Mouse (Mus musculus): ENCODE data around the gene Kynu. TPM values are rescaled to one million over a fixed set of nuclear protein-coding genes. Genes with fewer than 3 reads are reported as not detected.
A peak's percentile ranks its signal among the peaks of the same experiment; 100 is the strongest.

The Kynu gene
- polyA plus RNA-seq, 1 experiment from 2014 or later, result 4.6 TPM

GRCm38 (mm10) chr2:43622844-43623243 is 67.7 kb downstream of the Kynu start:
- Histone ChIP-seq H3K27ac (ENCODE audit: low read length) (no peak overlapping the region), H3K4me2 (ENCODE audit: low read depth, low read length) (no peak overlapping the region), H3K9me3 (ENCODE audit: control insufficient read depth, low read length) (no peaks in the 10 kb centered on the region), H3K36me3 (ENCODE audit: control insufficient read depth, insufficient read depth, low read length) (no peaks in the 10 kb centered on the region), H3K4me1 (ENCODE audit: control insufficient read depth, insufficient read depth, low read length) (no peaks in the 10 kb centered on the region), H3K27me3 (replicated peaks; ENCODE audit: control insufficient read depth, insufficient read depth, low read length) (no peaks in the 10 kb centered on the region), H3K9ac (ENCODE audit: low read depth, low read length) (no peak overlapping the region), H3K4me3 (ENCODE audit: low read length) (no peak overlapping the region)
- no peak for ATAC-seq
- WGBS, result 0% methylated on average over 1 of the region's 1 CpGs

- no peak overlapping the region for H3K9ac ChIP-seq (ENCODE audit: low read depth, low read length)
- H3K36me3 ChIP-seq (ENCODE audit: control insufficient read depth, insufficient read depth, low read length), result no peaks in the 10 kb centered on the region
- no peaks in the 10 kb centered on the region for H3K9me3 ChIP-seq (ENCODE audit: control insufficient read depth, low read length)
- no peak overlapping the region for H3K4me3 ChIP-seq (ENCODE audit: low read length)
- H3K4me1 ChIP-seq (ENCODE audit: control insufficient read depth, insufficient read depth, low read length), result no peaks in the 10 kb centered on the region
- H3K4me2 ChIP-seq (ENCODE audit: low read depth, low read length), result no peak overlapping the region
- no peak overlapping the region for H3K27ac ChIP-seq (ENCODE audit: low read length)
- no peak for ATAC-seq
- no peaks in the 10 kb centered on the region for H3K27me3 ChIP-seq (replicated peaks; ENCODE audit: control insufficient read depth, insufficient read depth, low read length)
Measured at GRCm38 (mm10) chr2:43631786-43632185, 76.7 kb downstream of the Kynu start.

GRCm38 (mm10) chr2:43636498-43636897 is 81.4 kb downstream of the Kynu start:
- ATAC-seq, result no peak
- Histone ChIP-seq H3K36me3 (ENCODE audit: control insufficient read depth, insufficient read depth, low read length) (no peaks in the 10 kb centered on the region), H3K9ac (ENCODE audit: low read depth, low read length) (no peak overlapping the region), H3K27me3 (replicated peaks; ENCODE audit: control insufficient read depth, insufficient read depth, low read length) (no peaks in the 10 kb centered on the region), H3K9me3 (ENCODE audit: control insufficient read depth, low read length) (no peaks in the 10 kb centered on the region), H3K4me1 (ENCODE audit: control insufficient read depth, insufficient read depth, low read length) (no peaks in the 10 kb centered on the region), H3K4me2 (ENCODE audit: low read depth, low read length) (no peak overlapping the region), H3K4me3 (ENCODE audit: low read length) (no peak overlapping the region), H3K27ac (ENCODE audit: low read length) (no peak overlapping the region)

GRCm38 (mm10) chr2:43646962-43647361 is 91.8 kb downstream of the Kynu start:
- 83% methylated on average over 2 of the region's 2 CpGs for whole genome bisulfite sequencing
- Histone ChIP-seq H3K4me3 (ENCODE audit: low read length) (no peak overlapping the region), H3K27ac (ENCODE audit: low read length) (no peak overlapping the region), H3K9ac (ENCODE audit: low read depth, low read length) (no peak overlapping the region), H3K4me1 (ENCODE audit: control insufficient read depth, insufficient read depth, low read length) (no peaks in the 10 kb centered on the region), H3K9me3 (ENCODE audit: control insufficient read depth, low read length) (no peaks in the 10 kb centered on the region), H3K4me2 (ENCODE audit: low read depth, low read length) (no peak overlapping the region), H3K27me3 (replicated peaks; ENCODE audit: control insufficient read depth, insufficient read depth, low read length) (no peaks in the 10 kb centered on the region), H3K36me3 (ENCODE audit: control insufficient read depth, insufficient read depth, low read length) (no peaks in the 10 kb centered on the region)
- ATAC-seq, result no peak

- no peaks in the 10 kb centered on the region for H3K36me3 ChIP-seq (ENCODE audit: control insufficient read depth, insufficient read depth, low read length)
- ATAC-seq, result no peak
- no peak overlapping the region for H3K27ac ChIP-seq (ENCODE audit: low read length)
- no peak overlapping the region for H3K9ac ChIP-seq (ENCODE audit: low read depth, low read length)
- H3K9me3 ChIP-seq (ENCODE audit: control insufficient read depth, low read length), result no peaks in the 10 kb centered on the region
- H3K27me3 ChIP-seq (replicated peaks; ENCODE audit: control insufficient read depth, insufficient read depth, low read length), result no peaks in the 10 kb centered on the region
- H3K4me1 ChIP-seq (ENCODE audit: control insufficient read depth, insufficient read depth, low read length), result no peaks in the 10 kb centered on the region
- no peak overlapping the region for H3K4me2 ChIP-seq (ENCODE audit: low read depth, low read length)
- H3K4me3 ChIP-seq (ENCODE audit: low read length), result no peak overlapping the region
Measured at GRCm38 (mm10) chr2:43669588-43669987, 114.5 kb downstream of the Kynu start.

- Histone ChIP-seq H3K27me3 (replicated peaks; ENCODE audit: control insufficient read depth, insufficient read depth, low read length) (no peaks in the 10 kb centered on the region), H3K4me3 (ENCODE audit: low read length) (no peak overlapping the region), H3K4me2 (ENCODE audit: low read depth, low read length) (no peak overlapping the region), H3K36me3 (ENCODE audit: control insufficient read depth, insufficient read depth, low read length) (no peaks in the 10 kb centered on the region), H3K9ac (ENCODE audit: low read depth, low read length) (no peak overlapping the region), H3K9me3 (ENCODE audit: control insufficient read depth, low read length) (no peaks in the 10 kb centered on the region), H3K27ac (ENCODE audit: low read length) (no peak overlapping the region), H3K4me1 (ENCODE audit: control insufficient read depth, insufficient read depth, low read length) (no peaks in the 10 kb centered on the region)
- ATAC-seq, result peak; percentile 71; the same call in 1 of the 2 replicates
- WGBS, result 2% methylated on average over 6 of the region's 6 CpGs
Measured at GRCm38 (mm10) chr2:43673619-43674018, 118.5 kb downstream of the Kynu start.

GRCm38 (mm10) chr2:43674098-43674497 is 119.0 kb downstream of the Kynu start:
- no peaks in the 10 kb centered on the region for H3K4me1 ChIP-seq (ENCODE audit: control insufficient read depth, insufficient read depth, low read length)
- no peak overlapping the region for H3K4me2 ChIP-seq (ENCODE audit: low read depth, low read length)
- no peak for ATAC-seq
- H3K27ac ChIP-seq (ENCODE audit: low read length), result no peak overlapping the region
- no peaks in the 10 kb centered on the region for H3K9me3 ChIP-seq (ENCODE audit: control insufficient read depth, low read length)
- H3K36me3 ChIP-seq (ENCODE audit: control insufficient read depth, insufficient read depth, low read length), result no peaks in the 10 kb centered on the region
- no peak overlapping the region for H3K9ac ChIP-seq (ENCODE audit: low read depth, low read length)
- H3K4me3 ChIP-seq (ENCODE audit: low read length), result no peak overlapping the region
- no peaks in the 10 kb centered on the region for H3K27me3 ChIP-seq (replicated peaks; ENCODE audit: control insufficient read depth, insufficient read depth, low read length)
- 59% methylated on average over 3 of the region's 3 CpGs for WGBS

GRCm38 (mm10) chr2:43675277-43675676 is 120.1 kb downstream of the Kynu start:
- no peaks in the 10 kb centered on the region for H3K9me3 ChIP-seq (ENCODE audit: control insufficient read depth, low read length)
- no peaks in the 10 kb centered on the region for H3K36me3 ChIP-seq (ENCODE audit: control insufficient read depth, insufficient read depth, low read length)

GRCm38 (mm10) chr2:43690402-43690801 is 135.3 kb downstream of the Kynu start:
- no peaks in the 10 kb centered on the region for H3K27me3 ChIP-seq (replicated peaks; ENCODE audit: control insufficient read depth, insufficient read depth, low read length)
- no peaks in the 10 kb centered on the region for H3K36me3 ChIP-seq (ENCODE audit: control insufficient read depth, insufficient read depth, low read length)
- no peak overlapping the region for H3K4me3 ChIP-seq (ENCODE audit: low read length)
- no peaks in the 10 kb centered on the region for H3K9me3 ChIP-seq (ENCODE audit: control insufficient read depth, low read length)
- WGBS, result 84% methylated on average over 2 of the region's 2 CpGs
- H3K4me1 ChIP-seq (ENCODE audit: control insufficient read depth, insufficient read depth, low read length), result no peaks in the 10 kb centered on the region
- no peak overlapping the region for H3K9ac ChIP-seq (ENCODE audit: low read depth, low read length)
- ATAC-seq, result no peak
- no peak overlapping the region for H3K27ac ChIP-seq (ENCODE audit: low read length)
- H3K4me2 ChIP-seq (ENCODE audit: low read depth, low read length), result no peak overlapping the region

More at GRCm38 (mm10) chr2:43675277-43675676, 120.1 kb downstream of the Kynu start:
- Histone ChIP-seq H3K4me2 (ENCODE audit: low read depth, low read length) (no peak overlapping the region), H3K4me1 (ENCODE audit: control insufficient read depth, insufficient read depth, low read length) (no peaks in the 10 kb centered on the region), H3K27me3 (replicated peaks; ENCODE audit: control insufficient read depth, insufficient read depth, low read length) (no peaks in the 10 kb centered on the region), H3K4me3 (ENCODE audit: low read length) (no peak overlapping the region), H3K27ac (ENCODE audit: low read length) (no peak overlapping the region), H3K9ac (ENCODE audit: low read depth, low read length) (no peak overlapping the region)
- no peak for ATAC-seq
- 72% methylated on average over 4 of the region's 4 CpGs for WGBS

- no peak overlapping the region for H3K4me3 ChIP-seq (ENCODE audit: low read length)
- no peaks in the 10 kb centered on the region for H3K4me1 ChIP-seq (ENCODE audit: control insufficient read depth, insufficient read depth, low read length)
- no peak overlapping the region for H3K27ac ChIP-seq (ENCODE audit: low read length)
- no peak overlapping the region for H3K4me2 ChIP-seq (ENCODE audit: low read depth, low read length)
- no peak overlapping the region for H3K9ac ChIP-seq (ENCODE audit: low read depth, low read length)
- no peaks in the 10 kb centered on the region for H3K9me3 ChIP-seq (ENCODE audit: control insufficient read depth, low read length)
- H3K36me3 ChIP-seq (ENCODE audit: control insufficient read depth, insufficient read depth, low read length), result no peaks in the 10 kb centered on the region
- H3K27me3 ChIP-seq (replicated peaks; ENCODE audit: control insufficient read depth, insufficient read depth, low read length), result no peaks in the 10 kb centered on the region
- ATAC-seq, result no peak
- WGBS, result 79% methylated on average over 2 of the region's 2 CpGs
Measured at GRCm38 (mm10) chr2:43691290-43691689, 136.2 kb downstream of the Kynu start.
